Mouse (Mus musculus) liver, embryonic 14.5 days (tissue): Measurements from ENCODE around the gene Cavin2.

Experiments used
- CTCF ChIP-seq: IDR thresholded peaks from 2 replicates; pipeline ENCODE4 v1.5.1; 2016; ENCODE audit warnings: antibody characterized with exemption, low read depth, control low read depth
- EP300 ChIP-seq: IDR thresholded peaks from 2 replicates; pipeline ENCODE4 v1.6.1; 2016; ENCODE audit warnings: antibody characterized with exemption, low read depth

DNA sequence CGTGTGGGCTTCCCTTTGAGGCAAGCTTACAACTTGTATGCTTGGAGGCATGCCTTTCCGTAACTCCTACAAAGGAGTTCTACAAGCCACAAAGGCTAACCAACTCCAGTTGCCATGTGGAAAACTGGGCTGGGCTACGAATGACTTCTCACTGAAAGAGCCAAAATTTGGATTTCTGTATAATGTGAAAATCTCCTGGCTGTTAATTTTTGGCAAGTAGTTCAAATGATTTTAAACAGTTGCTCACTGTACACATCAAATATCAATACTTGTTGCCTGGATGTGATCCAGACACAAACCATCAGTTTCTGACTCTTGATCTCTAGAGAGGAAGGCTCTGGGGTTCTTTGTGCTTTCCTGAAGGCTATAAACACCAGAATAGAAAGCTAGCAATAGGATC is 18.1 kb downstream of the Cavin2 start:
- TF ChIP-seq CTCF (no peak), EP300 (no peak)
